Mouse (Mus musculus) ovary, postnatal 10 days (tissue): ENCODE results near the gene Pde6h.

Source experiments
- DNase-seq: peaks from one replicate; pipeline ENCODE4 v3.0.0; 2022; ENCODE audit warnings: low spot score

Pde6h gene

GRCm38 (mm10) chr6:136983201-136983600 is 59.6 kb downstream of the Pde6h start:
- no peak for DNase-seq

- DNase-seq: no peak
Observed at GRCm38 (mm10) chr6:136986019-136986418, 62.4 kb downstream of the Pde6h start.

GRCm38 (mm10) chr6:136986718-136987117 is 63.1 kb downstream of the Pde6h start:
- DNase-seq: no peak

- no peak for DNase-seq
Observed at GRCm38 (mm10) chr6:136988536-136989060, 65.0 kb downstream of the Pde6h start.

- DNase-seq: no peak
Observed at GRCm38 (mm10) chr6:136989824-136990497, 66.3 kb downstream of the Pde6h start.

- DNase-seq: no peak
Observed at GRCm38 (mm10) chr6:136990557-136990956, 66.9 kb downstream of the Pde6h start.

GRCm38 (mm10) chr6:136993574-136993973 is 69.9 kb downstream of the Pde6h start:
- DNase-seq: no peak

GRCm38 (mm10) chr6:136995533-136995932 is 71.9 kb downstream of the Pde6h start:
- no peak for DNase-seq

GRCm38 (mm10) chr6:136996336-136996735 is 72.7 kb downstream of the Pde6h start:
- no peak for DNase-seq

- DNase-seq: no peak
Observed at GRCm38 (mm10) chr6:136998181-136998580, 74.5 kb downstream of the Pde6h start.

- no peak for DNase-seq
Observed at GRCm38 (mm10) chr6:136999009-136999408, 75.4 kb downstream of the Pde6h start.

- DNase-seq: no peak
Observed at GRCm38 (mm10) chr6:136999707-137000446, 76.2 kb downstream of the Pde6h start.

- DNase-seq: no peak
Observed at GRCm38 (mm10) chr6:137000706-137001105, 77.1 kb downstream of the Pde6h start.

GRCm38 (mm10) chr6:137001267-137002168 is 77.9 kb downstream of the Pde6h start:
- DNase-seq: no peak

GRCm38 (mm10) chr6:137002169-137002514 is 78.5 kb downstream of the Pde6h start:
- DNase-seq: no peak

GRCm38 (mm10) chr6:137004359-137004758 is 80.7 kb downstream of the Pde6h start:
- no peak for DNase-seq

- no peak for DNase-seq
Observed at GRCm38 (mm10) chr6:137011187-137011586, 87.6 kb downstream of the Pde6h start.

- DNase-seq: no peak
Observed at GRCm38 (mm10) chr6:137014346-137014745, 90.7 kb downstream of the Pde6h start.

- DNase-seq: no peak
Observed at GRCm38 (mm10) chr6:137017216-137017973, 93.8 kb downstream of the Pde6h start.
